Mouse (Mus musculus) lung, postnatal 10 days (tissue): Measurements from ENCODE around the gene St5.

Source experiments
- DNase-seq: peaks from one replicate; pipeline ENCODE4 v3.0.0; 2021

Gene St5

DNA sequence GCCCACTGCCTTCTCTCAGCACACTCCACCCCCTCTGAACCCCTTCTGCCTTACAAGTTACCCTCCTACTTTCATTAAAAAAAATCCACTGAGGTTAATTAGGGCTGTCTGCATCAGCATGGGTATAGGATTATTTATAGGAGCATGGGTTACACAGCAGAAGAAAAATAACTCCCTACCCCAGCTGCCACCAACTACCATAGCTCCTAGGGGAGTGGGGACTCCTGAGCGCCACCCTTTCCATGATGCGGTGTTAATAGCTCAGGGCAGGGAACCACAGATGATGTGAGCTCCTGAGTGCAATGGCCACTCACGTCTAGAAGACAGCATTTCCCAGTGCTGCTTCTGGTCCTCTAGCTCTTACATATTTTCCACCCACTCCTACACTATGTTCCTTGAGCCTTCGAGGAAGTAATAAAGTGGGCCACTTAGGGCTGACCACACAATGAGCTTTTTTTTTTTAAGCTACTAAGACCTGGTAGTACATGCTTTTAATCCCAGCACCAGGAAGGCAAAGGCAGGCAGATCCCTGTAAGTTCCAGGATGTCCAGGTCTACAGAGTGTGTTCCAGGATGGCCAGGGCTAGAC is 139.5 kb downstream of the St5 start:
- DNase-seq, result no peak

DNA sequence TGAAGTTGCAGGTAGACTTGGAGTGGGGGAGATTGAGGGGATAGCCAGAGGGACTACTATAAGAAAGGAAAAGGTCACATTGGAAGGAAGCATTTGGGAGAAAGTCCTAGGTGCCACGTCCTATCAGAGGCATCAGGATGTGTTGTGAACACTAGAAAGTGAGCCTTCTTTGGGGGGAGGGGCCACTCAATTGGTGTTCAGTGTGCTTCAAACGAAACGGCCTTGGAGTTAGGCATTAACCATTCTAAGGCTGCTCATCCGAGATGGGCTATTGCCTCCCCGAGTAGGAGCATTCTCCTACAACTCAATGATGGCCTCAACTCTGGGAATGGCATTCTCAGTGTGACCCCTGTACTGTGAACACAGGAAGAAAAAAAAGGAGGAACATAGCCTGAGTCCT is 140.7 kb downstream of the St5 start:
- no peak for DNase-seq

DNA sequence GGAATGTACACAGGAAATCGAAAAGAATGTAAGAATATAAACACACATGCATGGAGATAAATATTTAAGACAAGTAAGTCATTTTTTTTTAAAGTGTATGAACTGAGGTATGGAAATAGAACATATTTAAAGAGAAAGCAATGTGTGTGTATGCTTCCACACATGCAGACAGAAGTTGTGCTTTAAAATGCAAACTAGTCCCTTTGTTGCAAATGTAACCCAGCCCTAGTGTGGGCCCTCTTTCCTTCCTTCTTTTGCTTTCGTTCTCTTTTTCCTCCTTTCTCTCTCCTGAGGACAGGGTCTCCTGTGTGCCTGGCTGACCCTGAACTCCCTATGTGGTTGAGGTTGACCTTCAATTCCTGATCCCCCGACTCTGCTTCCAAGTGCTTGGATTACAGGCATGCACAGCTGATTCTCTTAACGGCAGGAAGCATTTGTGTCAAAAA is 141.2 kb downstream of the St5 start:
- DNase-seq, result no peak

DNA sequence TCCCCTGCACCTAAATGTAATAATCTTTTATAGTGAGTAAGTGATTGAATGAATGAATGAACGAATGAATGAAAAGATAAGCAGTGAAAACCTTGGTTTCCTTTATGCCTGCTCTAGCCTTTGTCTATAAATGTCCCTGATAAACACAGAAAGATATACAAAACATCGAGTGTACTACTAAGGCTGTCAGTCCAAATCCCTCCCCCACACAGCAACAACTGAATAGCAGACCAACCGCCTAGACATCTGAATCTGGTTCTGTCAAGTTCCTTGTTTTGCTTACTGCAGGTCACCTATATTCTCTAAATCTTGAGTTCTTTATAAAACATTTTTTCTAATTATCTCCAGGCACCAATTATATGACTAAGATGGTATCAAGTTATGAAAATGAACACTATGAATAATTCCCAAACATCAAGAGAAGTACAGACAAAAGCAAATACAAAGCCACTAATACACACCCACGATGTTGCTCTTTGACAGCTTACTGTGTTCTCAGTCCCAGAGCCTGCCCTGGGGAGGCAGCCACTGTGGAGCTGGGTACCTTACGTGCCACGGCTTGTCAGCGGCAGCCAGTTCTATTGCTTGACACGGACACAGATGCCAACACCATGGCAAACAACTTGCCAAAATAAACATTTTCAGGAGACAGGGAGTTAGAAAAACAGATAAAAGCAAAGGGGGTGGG is 141.8 kb downstream of the St5 start:
- peak; percentile 83 for DNase-seq

DNA sequence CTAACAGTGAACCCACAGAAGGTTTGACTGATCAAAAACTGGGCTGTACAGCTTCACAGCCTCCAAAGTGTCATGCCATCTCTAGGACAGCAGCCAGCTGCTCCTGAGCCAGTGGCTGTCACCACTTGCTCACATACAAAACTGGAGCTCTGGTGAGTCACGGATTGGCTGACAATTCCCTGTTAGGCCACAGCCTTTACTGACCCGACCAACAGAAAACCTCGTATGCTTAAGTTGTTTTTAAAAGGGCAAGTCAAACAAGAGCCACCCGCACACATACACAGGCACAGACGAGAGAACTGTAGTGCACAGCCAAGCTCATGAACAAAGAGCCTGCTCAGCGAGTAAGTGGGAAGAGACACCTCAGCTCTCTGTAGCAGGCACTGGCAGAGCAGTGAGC is 143.9 kb downstream of the St5 start:
- peak; percentile 77 for DNase-seq

DNA sequence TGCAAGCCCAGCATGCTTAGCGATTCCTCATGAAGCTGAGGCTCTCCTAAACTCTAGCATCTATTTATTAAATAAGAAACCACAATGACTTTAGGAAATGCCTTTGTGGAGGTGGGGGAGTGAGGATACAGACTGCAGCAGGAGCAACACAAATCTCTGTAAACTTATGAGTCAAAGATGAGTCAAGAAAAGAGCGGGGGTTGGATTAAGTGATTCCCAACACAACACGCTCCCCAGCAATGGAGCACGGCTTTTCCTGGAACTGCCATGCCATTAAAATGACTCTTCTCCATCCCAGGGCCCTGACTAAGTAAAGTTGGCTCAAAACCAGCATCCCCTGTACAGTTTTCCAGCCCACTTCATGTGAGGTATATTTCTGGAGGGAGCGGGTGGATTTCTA is 156.7 kb downstream of the St5 start:
- DNase-seq, result no peak

DNA sequence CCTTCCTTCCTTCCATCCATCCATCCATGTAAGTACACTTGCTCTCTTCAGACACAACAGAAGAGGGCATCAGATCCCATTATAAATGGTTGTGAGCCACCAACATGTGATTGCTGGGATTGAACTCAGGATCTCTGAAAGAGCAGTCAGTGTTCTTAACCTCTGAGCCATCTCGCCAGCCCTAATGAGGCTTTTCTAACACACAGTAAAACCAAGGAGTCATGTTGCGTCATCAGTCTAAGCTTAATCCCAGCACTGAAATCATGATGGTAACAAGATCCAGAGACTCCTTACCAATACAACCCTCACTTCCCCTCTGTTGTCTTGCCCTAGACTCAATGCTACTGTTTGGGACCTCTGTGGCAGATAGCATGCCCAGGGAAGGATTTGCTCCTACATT is 157.2 kb downstream of the St5 start:
- DNase-seq, result no peak

DNA sequence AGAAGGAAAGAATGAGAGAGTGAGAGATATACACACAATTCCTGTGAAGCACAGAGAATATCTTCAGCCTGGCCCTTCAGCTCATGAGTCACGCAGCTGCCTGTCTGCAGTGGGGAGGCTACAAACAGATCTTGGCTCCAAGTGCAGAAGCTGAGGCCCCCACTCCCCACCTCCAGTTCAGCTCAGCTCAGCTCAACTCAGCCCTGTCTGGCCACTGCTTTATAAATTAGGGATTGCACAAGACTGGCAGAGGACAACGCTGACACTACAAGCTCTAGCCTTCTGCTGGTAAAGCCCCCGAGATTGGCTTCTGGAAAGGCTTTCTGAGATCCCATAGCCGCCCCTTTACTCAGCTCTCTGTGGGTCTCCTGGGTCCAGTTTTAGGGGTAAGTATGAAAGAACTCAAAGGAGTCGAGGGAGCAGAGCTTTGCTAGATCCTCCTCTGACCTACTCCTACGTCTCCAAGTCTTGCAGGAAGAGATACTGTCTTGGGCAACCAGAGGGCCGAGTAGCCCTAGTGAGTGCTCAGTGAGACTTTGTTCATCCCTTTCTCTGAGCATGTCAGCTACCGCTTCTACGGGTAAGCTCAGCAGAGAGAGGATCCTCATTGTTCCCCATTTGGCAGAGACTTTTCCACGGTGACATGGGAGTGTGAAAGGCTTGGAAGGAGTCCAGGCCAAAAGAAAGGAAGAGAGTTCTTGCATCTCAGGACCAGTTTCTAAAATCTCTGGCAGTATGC is 158.0 kb downstream of the St5 start:
- DNase-seq, result peak; percentile 65

DNA sequence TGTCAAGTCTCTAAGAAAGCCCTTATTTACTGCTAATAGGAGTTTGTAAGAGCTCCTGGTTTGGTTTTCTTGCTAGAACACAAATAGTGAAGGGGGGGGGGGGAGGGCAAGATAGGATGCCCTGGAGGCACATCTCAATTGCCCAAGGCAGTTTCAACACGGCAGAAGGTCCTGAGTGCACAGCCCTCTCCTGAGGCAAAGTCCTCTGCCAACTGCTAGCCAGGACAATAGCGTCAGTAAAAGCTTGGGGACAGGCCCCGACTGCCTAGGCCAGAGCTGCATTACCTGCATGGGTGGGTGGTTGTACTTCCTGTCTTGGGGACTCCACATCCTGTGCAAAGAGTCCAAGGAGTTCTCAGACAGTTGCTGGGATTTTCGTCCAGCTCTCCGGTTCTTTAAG is 158.6 kb downstream of the St5 start:
- no peak for DNase-seq

DNA sequence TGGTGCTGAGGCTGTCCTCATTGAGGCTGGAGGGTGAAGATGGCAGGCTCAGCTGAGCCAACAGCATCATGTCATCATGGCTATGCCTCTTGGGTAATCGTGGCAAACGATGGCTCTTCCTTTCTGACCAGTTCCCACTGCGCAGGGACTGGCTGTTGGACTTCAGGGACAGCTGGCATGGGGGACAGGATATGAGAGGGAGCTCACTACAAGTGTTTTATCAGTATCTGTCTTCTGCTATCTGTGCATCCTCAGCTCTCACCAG is 161.1 kb downstream of the St5 start:
- DNase-seq, result no peak

DNA sequence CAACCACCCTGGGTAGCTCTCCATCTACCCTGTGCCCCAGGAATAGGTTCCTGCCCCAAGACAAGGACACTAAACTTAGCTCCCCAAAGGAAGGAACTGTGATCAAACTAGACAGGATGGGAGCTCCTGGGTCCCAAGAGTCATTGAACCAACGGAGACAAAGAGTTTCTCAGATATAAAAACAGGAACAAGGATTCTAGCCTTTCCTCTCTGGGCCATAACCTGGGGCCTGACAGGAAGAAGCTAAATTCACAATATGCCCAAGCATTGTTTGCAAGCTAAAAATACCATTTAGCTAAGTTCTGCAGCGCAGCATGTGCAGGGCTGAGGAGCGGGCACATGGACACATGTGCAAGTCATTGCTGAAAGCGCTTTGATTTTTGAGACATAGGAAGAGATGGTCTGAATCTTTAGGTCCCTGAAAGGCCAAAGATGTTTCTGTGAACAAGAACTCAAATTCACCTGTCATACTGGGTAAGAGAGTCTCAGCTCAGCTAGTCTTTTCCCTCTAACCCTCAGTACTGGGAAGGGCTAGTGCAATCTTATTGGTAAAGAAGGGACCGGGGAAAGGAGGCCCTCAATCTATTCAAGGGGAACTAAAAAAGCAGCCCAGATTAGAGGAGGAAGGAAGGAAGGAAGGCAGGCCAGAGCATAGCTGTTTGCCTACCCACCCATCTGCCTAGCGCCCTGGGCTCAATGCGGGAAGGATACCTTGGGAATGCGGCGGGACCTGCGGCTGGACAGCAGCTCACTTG is 161.6 kb downstream of the St5 start:
- no peak for DNase-seq

DNA sequence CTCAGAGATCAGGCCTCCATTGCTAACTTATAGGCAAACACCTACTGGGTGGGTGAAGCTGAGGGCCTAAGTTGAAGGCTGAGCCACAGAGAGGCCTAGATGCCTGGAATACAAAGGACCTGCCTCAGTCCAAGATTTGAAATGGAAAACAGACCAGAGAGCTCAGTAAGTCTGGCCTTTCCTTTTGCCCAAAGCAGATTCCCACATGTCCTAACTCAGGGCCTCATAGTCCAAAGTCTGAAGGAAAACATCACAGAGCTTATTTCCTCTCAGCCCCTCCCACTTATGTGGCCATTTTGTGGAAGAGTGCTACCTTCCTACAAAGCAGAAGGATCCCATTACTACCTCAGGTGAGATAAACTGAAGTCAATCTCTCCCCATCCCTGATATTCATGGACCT is 162.5 kb downstream of the St5 start:
- no peak for DNase-seq

DNA sequence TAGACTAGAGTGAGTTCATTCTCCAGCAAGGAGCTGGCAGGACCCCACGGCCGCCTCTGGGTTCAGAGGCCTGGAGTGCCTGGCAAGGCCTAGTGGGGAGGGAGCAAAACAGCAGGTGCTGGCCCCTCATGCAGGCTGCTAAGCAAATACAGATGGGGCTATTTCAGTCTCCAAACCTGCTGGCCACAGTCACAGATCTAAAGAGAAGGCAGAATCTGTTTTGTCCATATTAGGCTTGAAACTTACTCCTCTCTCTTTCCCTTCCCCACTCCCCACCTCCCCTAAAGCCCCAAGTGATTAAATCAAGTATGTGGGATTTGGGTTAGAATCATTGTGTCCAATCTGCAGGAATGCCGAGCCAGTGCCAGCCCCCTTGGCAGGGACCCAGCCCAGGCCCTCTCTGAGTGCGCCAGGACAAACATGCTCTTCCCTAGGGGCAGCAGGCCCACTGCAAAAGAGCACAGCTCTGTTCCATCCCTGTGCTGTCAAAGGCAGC is 166.9 kb downstream of the St5 start:
- peak; percentile 80 for DNase-seq

DNA sequence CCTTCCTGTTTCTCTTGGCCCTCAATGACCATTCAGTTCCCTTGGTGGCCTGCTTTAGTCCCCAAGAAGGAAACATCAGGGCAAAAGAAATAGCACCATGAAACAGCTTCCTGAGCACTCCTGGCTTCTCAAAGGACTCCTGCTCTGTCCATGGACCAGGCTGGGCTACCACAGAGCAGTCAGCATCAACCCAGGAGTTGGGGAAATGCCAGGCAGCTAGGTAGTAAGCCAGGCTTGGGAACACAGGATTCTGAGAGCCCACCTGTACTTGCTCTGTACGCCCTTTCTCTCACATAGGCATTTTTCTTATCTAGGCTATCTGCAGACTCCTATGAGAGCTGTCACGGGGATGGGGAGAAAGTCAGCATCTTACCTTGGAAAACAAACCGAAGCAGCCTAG is 168.5 kb downstream of the St5 start:
- no peak for DNase-seq

DNA sequence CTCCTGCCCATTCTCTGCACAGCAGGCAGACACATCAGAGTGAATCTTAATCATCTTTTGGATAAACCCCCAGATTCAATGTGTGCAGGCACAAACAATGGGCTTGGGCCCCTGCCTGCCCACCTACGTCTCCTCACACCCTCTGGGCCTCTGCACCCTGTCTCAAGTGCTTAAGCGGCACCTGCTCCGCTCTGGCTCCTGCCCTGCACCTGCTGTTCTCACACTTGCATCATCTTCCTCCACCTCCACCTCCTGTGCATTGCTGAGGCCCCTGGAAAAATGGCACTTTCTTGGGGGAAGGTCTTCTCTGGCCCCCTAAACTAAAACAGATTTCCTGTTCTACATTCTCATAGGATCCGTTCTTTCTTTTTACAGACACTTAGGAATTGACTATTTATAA is 169.5 kb downstream of the St5 start:
- DNase-seq, result no peak

DNA sequence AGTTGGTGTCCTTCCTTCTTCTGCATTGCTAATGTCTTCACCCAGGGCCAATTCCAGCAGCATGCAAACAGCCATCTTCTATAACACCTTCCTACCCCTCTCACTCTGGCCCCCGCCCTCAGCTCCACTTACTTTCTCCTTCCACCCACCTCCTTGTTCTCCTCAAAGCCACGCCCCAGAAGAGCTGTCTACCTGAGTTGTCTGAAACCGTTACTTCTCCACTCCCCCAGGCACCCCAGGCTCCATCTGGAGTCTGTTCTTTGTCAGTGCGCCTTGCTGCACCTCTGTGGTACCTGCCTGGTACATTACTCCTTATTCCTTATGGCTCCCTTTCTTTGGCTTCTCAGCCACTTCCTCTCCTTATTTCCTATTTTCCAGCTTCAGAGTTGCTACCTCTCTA is 170.3 kb downstream of the St5 start:
- DNase-seq, result no peak

DNA sequence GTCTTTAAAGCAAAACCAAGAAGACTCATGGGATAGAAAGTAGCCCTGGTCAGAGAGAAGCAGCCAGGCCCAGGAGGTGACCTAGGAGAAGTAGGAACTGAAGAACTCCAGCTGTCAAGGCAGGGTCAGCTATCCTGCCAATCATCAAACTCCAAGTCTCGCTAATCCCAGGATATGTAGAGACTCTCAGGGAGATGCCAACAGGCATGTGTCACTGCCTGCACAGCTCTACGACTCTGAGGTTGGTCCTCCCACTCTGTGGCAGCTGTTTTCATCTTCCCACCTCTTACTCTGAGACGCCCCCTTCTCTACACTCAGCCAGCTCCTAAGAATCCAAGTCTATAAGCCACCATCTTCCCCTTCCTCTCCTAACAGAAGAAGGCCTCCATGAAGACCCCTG is 170.7 kb downstream of the St5 start:
- no peak for DNase-seq

DNA sequence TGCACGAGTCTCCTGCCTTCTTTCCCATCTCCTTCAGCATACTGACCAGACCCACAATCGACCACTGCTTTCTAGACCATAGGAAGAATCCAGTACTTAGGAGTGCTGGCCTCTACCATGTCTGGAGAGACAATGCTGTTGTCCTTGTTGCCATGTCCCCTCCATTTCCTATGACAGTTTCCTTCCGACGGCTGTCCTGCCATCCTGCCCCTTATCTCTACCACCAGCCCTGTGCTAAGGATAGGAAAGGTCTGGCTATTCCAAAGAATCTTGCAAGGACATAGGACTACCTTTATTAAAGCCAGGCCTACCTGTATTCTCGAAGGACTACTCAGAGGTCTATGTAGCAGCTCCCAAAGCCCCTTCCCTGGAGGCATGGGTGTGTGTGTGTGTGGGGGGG is 171.9 kb downstream of the St5 start:
- peak; percentile 38 for DNase-seq

DNA sequence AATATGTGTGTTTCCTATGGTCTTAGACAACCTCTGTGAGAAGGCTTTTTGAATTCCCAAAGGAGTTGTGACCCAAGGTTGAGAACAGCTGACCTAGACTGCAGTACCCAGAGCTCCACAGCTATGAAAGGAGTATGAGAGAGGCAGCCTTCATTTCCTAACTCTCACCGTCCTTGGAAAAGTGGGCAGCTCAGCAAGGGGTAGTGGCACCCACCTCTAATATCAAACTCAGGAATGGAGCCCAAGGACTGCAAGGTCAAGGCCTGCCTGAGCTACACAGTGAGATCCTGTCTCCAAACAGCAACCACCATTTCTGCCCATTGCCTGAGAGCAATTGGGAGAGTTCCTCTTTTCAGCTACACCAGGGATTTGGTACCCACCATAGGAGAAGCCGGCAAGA is 173.7 kb downstream of the St5 start:
- no peak for DNase-seq

DNA sequence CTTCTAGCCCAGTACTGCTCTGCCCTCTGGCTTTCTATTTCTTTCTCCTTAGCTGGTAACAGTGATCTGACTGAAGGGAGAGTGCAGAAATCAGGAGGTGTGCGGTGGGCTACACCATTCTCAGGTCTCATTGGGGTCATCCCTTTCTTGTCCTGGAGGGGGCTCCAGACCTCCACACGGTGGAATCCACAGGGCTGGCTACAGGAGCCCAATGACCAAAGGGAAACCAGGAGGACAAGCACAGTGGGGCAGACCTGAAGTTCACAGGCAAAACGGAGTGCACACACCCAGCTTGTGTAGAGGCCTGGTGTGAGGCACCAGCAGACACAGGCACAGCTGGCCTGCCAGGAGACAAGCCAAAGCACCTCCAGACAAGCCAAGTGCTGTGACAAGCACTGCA is 175.0 kb downstream of the St5 start:
- DNase-seq, result peak; percentile 81

DNA sequence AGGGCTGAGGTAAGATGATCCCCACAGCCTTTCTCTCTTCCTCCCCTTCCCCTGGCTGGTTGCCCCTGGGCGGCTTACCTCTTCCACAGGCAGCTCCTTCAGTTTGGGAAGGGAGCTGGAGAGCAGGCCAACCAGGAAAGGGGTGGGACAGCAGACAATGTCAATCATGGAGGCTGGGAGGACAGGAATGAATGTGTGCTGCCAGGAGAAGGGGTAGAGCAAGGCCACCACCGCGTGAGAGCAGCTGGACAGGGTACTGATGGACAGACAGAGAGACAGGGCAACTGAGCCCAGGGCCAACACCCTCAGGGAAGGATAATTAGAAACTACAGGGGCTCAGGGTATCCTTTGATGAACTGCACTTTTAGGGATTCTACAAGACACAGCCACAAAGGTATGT is 175.9 kb downstream of the St5 start:
- no peak for DNase-seq

DNA sequence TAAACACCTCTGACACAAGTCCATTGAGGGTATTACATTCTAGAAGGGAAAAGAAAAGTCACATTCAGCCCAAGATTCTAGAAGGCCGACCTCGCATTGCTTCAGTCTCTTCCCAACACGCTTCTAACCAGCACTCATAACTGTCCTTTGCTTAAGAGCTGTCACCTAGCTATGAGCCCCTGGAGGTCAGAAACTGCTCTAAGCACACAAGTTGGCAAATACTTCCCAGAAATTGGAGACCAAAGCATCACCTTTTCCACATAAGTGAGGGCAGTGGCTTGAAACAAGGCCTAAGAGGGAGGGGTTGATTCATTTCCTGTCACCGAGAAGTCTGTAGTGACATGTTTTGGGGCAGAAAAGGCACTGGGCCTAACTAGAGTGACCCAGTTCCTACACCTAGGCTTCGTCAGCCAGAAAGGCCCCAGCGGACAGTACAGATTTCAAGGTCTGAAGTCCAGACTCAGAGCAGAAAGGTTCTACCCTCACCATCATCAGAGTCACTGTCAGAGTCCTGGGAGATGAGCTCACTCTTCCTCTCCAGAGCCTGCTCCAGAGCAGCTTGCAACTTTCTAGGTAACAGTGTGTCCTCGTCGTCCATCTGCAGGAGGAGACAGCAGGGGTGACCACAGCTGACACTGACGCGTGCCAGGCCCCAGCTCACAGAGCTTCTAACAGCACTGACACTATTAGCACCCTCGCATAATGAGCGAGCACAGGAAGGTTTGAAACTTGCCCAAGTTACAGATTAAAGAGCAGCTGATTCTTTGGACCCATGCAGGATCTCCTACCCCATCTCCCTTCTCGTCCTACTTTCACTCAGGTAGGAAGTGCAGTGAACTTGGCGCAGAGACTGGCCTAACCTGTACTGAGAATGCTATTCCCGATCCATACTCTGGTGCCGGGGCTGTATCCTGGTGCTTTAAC is 177.4 kb downstream of the St5 start:
- DNase-seq, result no peak

DNA sequence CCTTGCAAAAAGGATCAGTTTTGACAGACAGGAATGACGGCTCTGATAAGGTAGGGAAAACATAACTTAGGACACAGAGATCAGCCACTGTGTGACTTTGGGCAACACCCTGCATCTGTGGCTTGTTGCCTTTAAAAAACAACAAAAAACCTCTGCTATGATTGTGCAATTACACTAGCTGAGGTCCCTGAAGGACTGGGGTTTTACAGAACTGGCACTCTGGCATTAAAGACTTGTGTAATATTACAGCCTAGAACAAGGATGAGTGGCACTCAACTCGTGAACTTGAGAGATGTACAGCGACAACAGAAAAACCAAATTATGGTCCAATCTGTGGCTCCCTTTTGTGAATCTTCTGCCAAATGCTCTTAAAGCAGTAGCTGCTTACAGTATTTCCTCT is 178.6 kb downstream of the St5 start:
- DNase-seq, result no peak
